Mouse (Mus musculus) forebrain, embryonic 11.5 days (tissue): Measurements from ENCODE around the gene Fpr2. TPM values are rescaled to one million over a fixed set of nuclear protein-coding genes. Genes with fewer than 3 reads are reported as not detected.
"Not testable (repeated sequence)": the region's sequence is repeated elsewhere in the genome, so short reads cannot be mapped to it uniquely, and the experiment has no call there.

Source experiments
- ATAC-seq: fragments of 200-750 bp; cut with Nextera tagmentation; replicated peaks from 2 replicates; pipeline ENCODE4 v1.8.0; 2017; ENCODE audit warnings: moderate TSS enrichment; ENCODE audit not compliant: low FRiP score
- DNase-seq: peaks from one replicate; pipeline ENCODE4 v3.0.0-alpha.2; 2017; ENCODE audit warnings: low spot score
- H3K27ac ChIP-seq: fragments of 300-500 bp; sonication (generic); 2 replicates; pipeline ENCODE4 v1.5.1; 2014; ENCODE audit warnings: low read depth, low read length
- H3K27me3 ChIP-seq: fragments of 300-500 bp; sonication (generic); 2 replicates; pipeline ENCODE4 v1.6.1; 2014; ENCODE audit warnings: mild to moderate bottlenecking, low read length, mixed read lengths; ENCODE audit not compliant: control insufficient read depth, insufficient read depth
- H3K36me3 ChIP-seq: fragments of 300-500 bp; sonication (generic); 2 replicates; pipeline ENCODE4 v1.6.1; 2014; ENCODE audit warnings: mild to moderate bottlenecking, low read length, moderate library complexity, mixed read lengths; ENCODE audit not compliant: control insufficient read depth, insufficient read depth
- H3K4me1 ChIP-seq: fragments of 300-500 bp; sonication (generic); replicated peaks from 2 replicates; pipeline ENCODE4 v1.6.1; 2014; ENCODE audit warnings: low read length, mixed read lengths; ENCODE audit not compliant: control insufficient read depth, insufficient read depth
- H3K4me2 ChIP-seq: fragments of 300-500 bp; sonication (generic); 2 replicates; pipeline ENCODE4 v1.6.1; 2014; ENCODE audit warnings: low read depth, mild to moderate bottlenecking, low read length, moderate library complexity, mixed read lengths; ENCODE audit not compliant: severe bottlenecking
- H3K4me3 ChIP-seq: fragments of 300-500 bp; sonication (generic); 2 replicates; pipeline ENCODE4 v1.5.1; 2014; ENCODE audit warnings: low read depth, low read length
- H3K9ac ChIP-seq: fragments of 300-500 bp; sonication (generic); 2 replicates; pipeline ENCODE4 v1.6.1; 2014; ENCODE audit warnings: low read length
- H3K9me3 ChIP-seq: fragments of 300-500 bp; sonication (generic); 2 replicates; pipeline ENCODE4 v1.6.1; 2016; ENCODE audit warnings: low read length, mixed read lengths; ENCODE audit not compliant: control insufficient read depth
- WGBS: fragments of 180-500 bp; shearing (Covaris S2); extraction: QIAGEN DNeasy Blood & Tissue Kit; methylation state at CpG from one replicate; pipeline ENCODE4 v1.1.7; 2014; 5-methylcytosine and 5-hydroxymethylcytosine counted together
- polyA plus RNA-seq: library from polyadenylated mRNA; unstranded; fragments of >200 nt; fragmentation: Nextera tagmentation; extraction: Ambion mirVana; gene quantifications from 2 replicates; pipeline ENCODE4 v1.2.1, GENCODE M21; 2014

Gene Fpr2
- polyA plus RNA-seq, 1 experiment from 2014 or later, result not detected

- Histone ChIP-seq H3K4me2 (peak overlapping the region; percentile 63), H3K36me3 (no peaks in the 10 kb centered on the region), H3K27ac (no peak overlapping the region), H3K9ac (peak overlapping the region; percentile 55), H3K27me3 (no peaks in the 10 kb centered on the region), H3K9me3 (no peaks in the 10 kb centered on the region), H3K4me3 (peak overlapping the region; percentile 36), H3K4me1 (no peaks in the 10 kb centered on the region)
- peak; percentile 86 for DNase-seq
- 19% methylated on average over 51 of the region's 51 CpGs for WGBS
- peak; percentile 97 for ATAC-seq
Measured at GRCm38 (mm10) chr17:17909636-17910421, 22.2 kb downstream of the Fpr2 start.

- H3K9ac ChIP-seq, H3K36me3 ChIP-seq, H3K4me3 ChIP-seq, H3K9me3 ChIP-seq, H3K4me2 ChIP-seq, H3K27ac ChIP-seq, H3K27me3 ChIP-seq, ATAC-seq, H3K4me1 ChIP-seq, DNase-seq: not testable (repeated sequence)
- 92% methylated on average over 8 of the region's 8 CpGs for WGBS
Measured at GRCm38 (mm10) chr17:17912618-17913017, 25.0 kb downstream of the Fpr2 start.

GRCm38 (mm10) chr17:17917376-17917775 is 29.8 kb downstream of the Fpr2 start:
- no peaks in the 10 kb centered on the region for H3K9me3 ChIP-seq
- no peaks in the 10 kb centered on the region for H3K27me3 ChIP-seq
- no peak for DNase-seq
- H3K9ac ChIP-seq, result no peak overlapping the region
- no peaks in the 10 kb centered on the region for H3K36me3 ChIP-seq
- H3K4me1 ChIP-seq, result no peaks in the 10 kb centered on the region
- WGBS, result 91% methylated on average over 1 of the region's 1 CpGs
- no peak overlapping the region for H3K27ac ChIP-seq
- no peak for ATAC-seq
- no peak overlapping the region for H3K4me3 ChIP-seq
- no peak overlapping the region for H3K4me2 ChIP-seq

GRCm38 (mm10) chr17:17917782-17918181 is 30.2 kb downstream of the Fpr2 start:
- Histone ChIP-seq H3K27ac (no peak overlapping the region), H3K36me3 (no peaks in the 10 kb centered on the region), H3K9me3 (no peaks in the 10 kb centered on the region), H3K27me3 (no peaks in the 10 kb centered on the region), H3K9ac (no peak overlapping the region), H3K4me3 (no peak overlapping the region), H3K4me1 (no peaks in the 10 kb centered on the region), H3K4me2 (no peak overlapping the region)
- DNase-seq, result no peak
- no peak for ATAC-seq

Other genes with a start within 250 kb of the Fpr2 start
- gene Vmn2r90, start 184.1 kb upstream of the Fpr2 start, polyA plus RNA-seq, result not detected in 2 replicates
- 38.3 and 43.0 TPM in 2 replicates for gene Spaca6, start 60.7 kb upstream of the Fpr2 start, polyA plus RNA-seq
- 1.3 and 1.5 TPM in 2 replicates for gene Has1, start 32.6 kb upstream of the Fpr2 start, polyA plus RNA-seq
- 0.20 TPM in 1 of 2 replicates, not detected in the other for gene Fpr1, start 3.9 kb upstream of the Fpr2 start, polyA plus RNA-seq
- not detected in 2 replicates for gene Fpr3, start within 50 bp of the Fpr2 start, polyA plus RNA-seq
- not detected in 2 replicates for gene Fpr-rs4, start 133.9 kb downstream of the Fpr2 start, polyA plus RNA-seq
- gene Vmn2r124, start 161.6 kb downstream of the Fpr2 start, polyA plus RNA-seq, result not detected in 2 replicates
- gene Vmn2r91, start 197.2 kb downstream of the Fpr2 start, polyA plus RNA-seq, result not detected in 2 replicates